Mouse (Mus musculus): Measurements from ENCODE around the gene Cfap44. TPM values are rescaled to one million over a fixed set of nuclear protein-coding genes. Genes with fewer than 3 reads are reported as not detected.

The Cfap44 gene
- polyA plus RNA-seq, 1 experiment from 2014 or later, result 1.6 TPM

DNA sequence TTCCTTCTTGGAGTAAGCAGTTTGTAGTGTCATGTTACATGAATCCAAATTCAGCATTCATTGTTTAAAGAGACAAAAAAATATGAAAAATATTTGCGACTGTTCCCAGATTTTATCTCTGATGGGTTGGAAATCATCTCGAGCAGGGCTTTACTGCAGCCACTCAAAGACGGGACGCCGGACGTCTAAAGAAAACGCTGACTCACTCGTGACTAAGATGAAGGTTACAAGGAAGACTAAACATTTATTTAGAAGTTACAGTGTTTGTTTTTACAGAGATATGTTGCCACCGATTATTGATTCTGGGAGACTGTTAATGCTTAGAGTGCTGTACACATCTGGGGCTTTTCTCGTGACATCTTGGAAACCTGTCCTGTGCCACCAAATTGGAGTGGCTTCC is 90.2 kb downstream of the Cfap44 start:
- peaks cover 26% of the 10 kb centered on the region for H3K36me3 ChIP-seq
- no peaks in the 10 kb centered on the region for H3K27me3 ChIP-seq
- no peaks in the 10 kb centered on the region for H3K9me3 ChIP-seq
- no peak overlapping the region for H3K4me3 ChIP-seq
- H3K9ac ChIP-seq, result no peak overlapping the region
- 83% methylated on average over 10 of the region's 10 CpGs for WGBS
- no peak for ATAC-seq (ENCODE audit: low read depth)
- peaks cover 20% of the 10 kb centered on the region; the same call in 1 of the 2 replicates for H3K4me1 ChIP-seq (replicated peaks)
- no peak overlapping the region for H3K27ac ChIP-seq (replicated peaks)
- H3K4me2 ChIP-seq, result no peak overlapping the region

- 72% methylated on average over 8 of the region's 8 CpGs for WGBS
- H3K4me1 ChIP-seq (replicated peaks), result peaks cover 20% of the 10 kb centered on the region; the same call in 1 of the 2 replicates
- no peak overlapping the region for H3K4me3 ChIP-seq
- H3K9me3 ChIP-seq, result no peaks in the 10 kb centered on the region
- H3K27me3 ChIP-seq, result no peaks in the 10 kb centered on the region
- no peak overlapping the region for H3K27ac ChIP-seq (replicated peaks)
- ATAC-seq (ENCODE audit: low read depth), result no peak
- no peak overlapping the region for H3K4me2 ChIP-seq
- peaks cover 35% of the 10 kb centered on the region for H3K36me3 ChIP-seq
- no peak overlapping the region for H3K9ac ChIP-seq
Measured at GRCm38 (mm10) chr16:44485691-44486090, 91.1 kb downstream of the Cfap44 start.

- H3K9me3 ChIP-seq, result no peaks in the 10 kb centered on the region
- no peak overlapping the region for H3K4me3 ChIP-seq
- H3K27me3 ChIP-seq, result no peaks in the 10 kb centered on the region
- peaks cover 20% of the 10 kb centered on the region; the same call in 1 of the 2 replicates for H3K4me1 ChIP-seq (replicated peaks)
- H3K36me3 ChIP-seq, result peaks cover 44% of the 10 kb centered on the region
- no peak overlapping the region for H3K4me2 ChIP-seq
- ATAC-seq (ENCODE audit: low read depth), result no peak
- WGBS, result 89% methylated on average over 9 of the region's 9 CpGs
- H3K27ac ChIP-seq (replicated peaks), result no peak overlapping the region; the same call in 1 of the 2 replicates
- H3K9ac ChIP-seq, result no peak overlapping the region
Measured at GRCm38 (mm10) chr16:44486612-44487011, 92.0 kb downstream of the Cfap44 start.

GRCm38 (mm10) chr16:44487194-44487593 is 92.6 kb downstream of the Cfap44 start:
- no peak for ATAC-seq (ENCODE audit: low read depth)
- Histone ChIP-seq H3K4me1 (replicated peaks) (peaks cover 16% of the 10 kb centered on the region; the same call in 1 of the 2 replicates), H3K9ac (no peak overlapping the region), H3K27ac (replicated peaks) (no peak overlapping the region; the same call in 1 of the 2 replicates), H3K27me3 (no peaks in the 10 kb centered on the region), H3K36me3 (peaks cover 50% of the 10 kb centered on the region), H3K9me3 (no peaks in the 10 kb centered on the region), H3K4me2 (no peak overlapping the region), H3K4me3 (no peak overlapping the region)
- 74% methylated on average over 13 of the region's 13 CpGs for WGBS

- Histone ChIP-seq H3K4me1 (replicated peaks) (peaks cover 45% of the 10 kb centered on the region), H3K4me3 (no peak overlapping the region), H3K4me2 (no peak overlapping the region), H3K27me3 (no peaks in the 10 kb centered on the region), H3K9me3 (no peaks in the 10 kb centered on the region), H3K27ac (replicated peaks) (no peak overlapping the region), H3K36me3 (peaks cover 62% of the 10 kb centered on the region), H3K9ac (no peak overlapping the region)
- WGBS, result 90% methylated on average over 9 of the region's 9 CpGs
- no peak for ATAC-seq (ENCODE audit: low read depth)
Measured at GRCm38 (mm10) chr16:44491051-44491450, 96.5 kb downstream of the Cfap44 start.

- Histone ChIP-seq H3K4me2 (no peak overlapping the region), H3K4me3 (no peak overlapping the region), H3K9me3 (no peaks in the 10 kb centered on the region), H3K27ac (replicated peaks) (no peak overlapping the region), H3K4me1 (replicated peaks) (peaks cover 39% of the 10 kb centered on the region), H3K9ac (no peak overlapping the region), H3K27me3 (no peaks in the 10 kb centered on the region), H3K36me3 (peaks cover 67% of the 10 kb centered on the region)
- WGBS, result 90% methylated on average over 6 of the region's 6 CpGs
- no peak for ATAC-seq (ENCODE audit: low read depth)
Measured at GRCm38 (mm10) chr16:44492151-44492550, 97.6 kb downstream of the Cfap44 start.

DNA sequence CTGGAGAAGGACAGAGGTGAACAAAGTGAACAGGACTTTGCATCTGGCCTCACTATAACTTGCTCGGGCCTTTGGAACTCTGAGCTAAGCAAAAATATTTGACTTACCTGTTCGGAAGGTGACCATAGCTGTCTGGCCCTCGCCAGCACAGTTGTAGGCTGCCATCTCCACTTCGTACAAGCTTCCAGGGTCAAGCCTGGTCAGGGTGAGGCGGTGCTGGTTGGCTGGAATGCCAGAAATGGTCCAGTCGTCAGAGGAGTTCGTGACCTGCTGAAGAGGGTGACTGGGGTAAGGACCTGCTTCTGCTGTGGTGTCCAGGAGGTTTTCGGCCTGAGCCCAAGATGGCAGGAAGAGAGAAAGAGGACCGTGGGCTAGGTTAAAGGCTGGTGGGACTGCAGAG is 98.1 kb downstream of the Cfap44 start:
- Histone ChIP-seq H3K4me1 (replicated peaks) (peaks cover 36% of the 10 kb centered on the region), H3K27me3 (no peaks in the 10 kb centered on the region), H3K9me3 (no peaks in the 10 kb centered on the region), H3K4me3 (no peak overlapping the region), H3K36me3 (peaks cover 62% of the 10 kb centered on the region), H3K9ac (no peak overlapping the region), H3K27ac (replicated peaks) (peak overlapping the region; percentile 62; the same call in 1 of the 2 replicates), H3K4me2 (no peak overlapping the region)
- 88% methylated on average over 9 of the region's 9 CpGs for WGBS
- no peak for ATAC-seq (ENCODE audit: low read depth)

GRCm38 (mm10) chr16:44493868-44494267 is 99.3 kb downstream of the Cfap44 start:
- no peak for ATAC-seq (ENCODE audit: low read depth)
- Histone ChIP-seq H3K4me1 (replicated peaks) (peaks cover 34% of the 10 kb centered on the region), H3K4me3 (no peak overlapping the region), H3K27me3 (no peaks in the 10 kb centered on the region), H3K4me2 (no peak overlapping the region), H3K27ac (replicated peaks) (peak overlapping the region; percentile 62), H3K9ac (no peak overlapping the region), H3K36me3 (peaks cover 64% of the 10 kb centered on the region), H3K9me3 (no peaks in the 10 kb centered on the region)
- 34% methylated on average over 6 of the region's 6 CpGs for WGBS

DNA sequence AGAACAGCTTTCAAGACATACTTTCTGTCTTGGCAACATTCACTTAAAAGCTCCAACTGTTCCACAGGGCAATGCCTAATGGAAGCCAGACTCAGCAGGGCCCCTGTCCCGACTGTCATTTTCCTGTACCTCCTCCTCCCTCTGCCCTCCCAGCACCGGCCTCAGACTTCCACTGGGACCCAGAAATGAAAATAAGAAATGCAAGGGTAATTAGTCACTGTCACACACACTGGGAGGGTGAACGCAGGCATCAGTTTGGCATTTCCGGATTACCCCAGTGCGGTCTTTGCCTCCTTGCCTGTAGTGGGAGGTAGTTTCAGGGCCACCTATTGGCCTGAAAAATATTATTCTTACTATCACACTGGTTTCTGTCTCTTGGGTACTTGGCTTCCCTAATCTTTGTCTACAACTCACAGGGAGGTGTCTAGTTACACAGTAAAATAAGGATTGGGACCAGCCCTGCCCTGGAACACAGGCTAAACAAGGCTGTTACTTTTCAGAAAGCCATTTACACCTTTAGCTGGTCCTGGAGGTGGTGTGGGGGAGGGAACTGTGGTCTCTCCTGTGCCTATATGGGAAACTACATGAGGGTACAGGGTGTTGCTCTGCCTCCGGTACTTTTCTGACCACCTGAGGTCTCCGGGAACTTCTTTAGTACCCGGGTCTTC is 100.0 kb downstream of the Cfap44 start:
- Histone ChIP-seq H3K27ac (replicated peaks) (peak overlapping the region; percentile 62), H3K9me3 (no peaks in the 10 kb centered on the region), H3K9ac (no peak overlapping the region), H3K36me3 (peaks cover 63% of the 10 kb centered on the region), H3K4me2 (no peak overlapping the region), H3K4me3 (no peak overlapping the region), H3K27me3 (no peaks in the 10 kb centered on the region), H3K4me1 (replicated peaks) (peaks cover 34% of the 10 kb centered on the region)
- peak; percentile 50; the same call in 1 of the 2 replicates for ATAC-seq (ENCODE audit: low read depth)
- 38% methylated on average over 8 of the region's 8 CpGs for WGBS

DNA sequence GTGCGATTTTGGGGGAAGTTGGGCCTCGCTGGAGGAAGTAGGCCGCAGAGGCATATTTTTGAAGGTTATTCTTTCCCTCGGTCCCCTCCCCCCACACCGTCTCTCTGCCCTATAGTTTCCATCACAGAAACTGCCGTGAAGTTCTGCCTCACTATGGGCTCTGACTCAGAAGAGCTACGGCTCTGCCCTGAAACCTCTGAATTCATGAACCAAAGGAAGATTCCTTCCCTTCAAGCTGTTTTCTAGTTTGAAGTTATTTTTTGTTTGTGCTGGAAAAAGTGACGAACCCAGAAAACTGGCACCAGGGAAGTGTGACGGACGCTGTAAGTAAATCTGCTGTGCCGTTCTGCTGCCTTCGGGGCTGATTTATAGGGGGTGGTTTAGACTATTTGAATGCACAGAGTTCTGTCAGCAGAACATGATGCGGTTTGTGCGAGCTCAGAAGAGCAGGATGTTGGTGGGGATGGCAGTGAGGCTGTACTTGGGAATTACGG is 102.4 kb downstream of the Cfap44 start:
- WGBS, result 64% methylated on average over 15 of the region's 15 CpGs

GRCm38 (mm10) chr16:44498447-44498846 is 103.9 kb downstream of the Cfap44 start:
- Histone ChIP-seq H3K4me3 (no peak overlapping the region), H3K9me3 (no peaks in the 10 kb centered on the region), H3K4me1 (replicated peaks) (peaks cover 25% of the 10 kb centered on the region), H3K27me3 (no peaks in the 10 kb centered on the region), H3K9ac (no peak overlapping the region), H3K4me2 (no peak overlapping the region), H3K27ac (replicated peaks) (no peak overlapping the region), H3K36me3 (peaks cover 68% of the 10 kb centered on the region)
- 90% methylated on average over 3 of the region's 3 CpGs for WGBS
- no peak for ATAC-seq (ENCODE audit: low read depth)

More for the DNA sequence above, 102.4 kb downstream of the Cfap44 start:
- H3K4me1 ChIP-seq (replicated peaks), result peaks cover 34% of the 10 kb centered on the region
- H3K27me3 ChIP-seq, result no peaks in the 10 kb centered on the region
- ATAC-seq (ENCODE audit: low read depth), result no peak
- H3K36me3 ChIP-seq, result peaks cover 64% of the 10 kb centered on the region
- no peak overlapping the region for H3K9ac ChIP-seq
- H3K27ac ChIP-seq (replicated peaks), result no peak overlapping the region; the same call in 1 of the 2 replicates
- H3K4me2 ChIP-seq, result no peak overlapping the region
- H3K9me3 ChIP-seq, result no peaks in the 10 kb centered on the region
- no peak overlapping the region for H3K4me3 ChIP-seq

DNA sequence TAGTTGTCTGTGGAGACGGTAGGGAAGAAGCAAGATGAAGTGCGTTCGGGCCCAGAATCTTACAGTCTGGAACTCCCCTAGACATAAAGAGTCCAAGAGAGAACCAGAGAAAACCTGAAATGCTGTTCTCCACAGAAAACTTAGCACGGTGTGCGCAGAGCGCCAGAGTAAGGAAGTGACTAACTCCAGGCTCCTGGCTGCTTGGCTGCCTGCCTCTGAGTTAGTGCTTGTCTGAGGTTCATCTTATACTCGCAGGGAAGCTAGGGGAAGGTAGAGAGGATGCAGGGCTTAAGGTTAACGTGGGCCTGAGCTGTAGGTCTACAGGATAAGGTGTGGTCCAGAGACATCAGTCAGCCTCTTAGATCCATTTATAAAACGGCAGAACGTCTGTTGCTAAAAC is 107.2 kb downstream of the Cfap44 start:
- Histone ChIP-seq H3K36me3 (peaks cover 66% of the 10 kb centered on the region), H3K4me3 (no peak overlapping the region), H3K27me3 (no peaks in the 10 kb centered on the region), H3K9me3 (no peaks in the 10 kb centered on the region), H3K27ac (replicated peaks) (no peak overlapping the region), H3K4me2 (no peak overlapping the region), H3K9ac (no peak overlapping the region), H3K4me1 (replicated peaks) (peaks cover 3% of the 10 kb centered on the region)
- WGBS, result 94% methylated on average over 10 of the region's 10 CpGs
- no peak for ATAC-seq (ENCODE audit: low read depth)

DNA sequence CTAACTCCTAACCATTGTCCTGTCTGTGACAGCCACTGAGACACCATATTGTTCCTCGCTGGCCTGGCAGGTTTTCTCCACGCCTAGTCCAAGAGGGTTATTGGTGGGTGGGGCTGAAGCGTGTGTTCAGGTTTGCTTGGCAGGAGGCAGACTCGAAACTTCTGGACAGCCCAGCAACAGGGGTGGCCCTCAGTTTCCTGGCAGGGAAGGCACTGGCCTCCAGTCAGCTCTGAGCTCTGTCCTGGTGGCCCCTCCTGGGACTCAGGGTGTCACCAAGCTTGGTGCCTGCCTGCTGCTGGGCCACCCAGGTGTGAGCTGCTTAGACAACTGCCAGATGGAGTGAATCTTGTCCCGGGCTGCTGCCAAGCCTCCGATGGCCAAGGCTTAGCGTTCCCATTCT is 107.7 kb downstream of the Cfap44 start:
- Histone ChIP-seq H3K36me3 (peaks cover 66% of the 10 kb centered on the region), H3K9ac (no peak overlapping the region), H3K9me3 (no peaks in the 10 kb centered on the region), H3K27ac (replicated peaks) (no peak overlapping the region), H3K4me2 (no peak overlapping the region), H3K4me1 (replicated peaks) (peaks cover 5% of the 10 kb centered on the region), H3K27me3 (no peaks in the 10 kb centered on the region), H3K4me3 (no peak overlapping the region)
- ATAC-seq (ENCODE audit: low read depth), result no peak
- WGBS, result 83% methylated on average over 7 of the region's 7 CpGs

Measured in neural tube, embryonic 13.5 days (tissue).